Comparison of ENCODE assay signal across 9 mouse cellular contexts in the genomic region with DNA sequence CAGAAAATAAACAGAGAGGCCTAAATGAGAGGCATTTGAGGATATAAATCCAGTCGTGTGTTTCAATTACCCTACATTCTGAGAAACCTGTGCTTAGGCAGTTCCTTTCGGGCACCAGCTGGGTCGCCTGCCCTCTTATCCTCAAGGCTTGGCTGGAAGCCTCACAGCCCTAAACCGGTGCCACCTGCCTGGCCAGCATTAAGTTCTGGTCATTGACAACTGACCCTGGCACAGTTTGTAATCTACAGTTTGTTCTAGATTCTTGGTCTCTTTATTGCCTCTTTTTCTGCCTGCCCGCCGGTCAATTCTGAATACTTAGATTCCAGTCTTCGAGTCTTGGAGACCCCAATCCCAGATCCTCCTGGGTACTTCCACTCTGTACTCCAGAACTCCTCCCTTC. TPM values are rescaled to one million over a fixed set of nuclear protein-coding genes. Genes with fewer than 3 reads are reported as not detected.
DNase-seq lines count a peak whose midpoint lies in the region; ATAC-seq and TF ChIP-seq lines count a peak whose summit lies in the region.
"Had no signal": no experiment of that assay in that cellular context is flagged by ENCODE, and none has a peak within 500 bp of the region (broad histone marks: within the 10 kb centered on the region; RNA-seq: fewer than 3 reads in every experiment).

No protein-coding gene starts in this region.

- H3K4me1 ChIP-seq in G1E (ENCODE audit: insufficient read depth, low read depth, low read length), result peaks cover 43% of the 10 kb centered on the region
- peaks cover 18% of the 10 kb centered on the region for H3K4me1 ChIP-seq in hindbrain, embryonic 13.5 days (replicated peaks)
- H3K4me1 ChIP-seq in liver, embryonic 11.5 days (replicated peaks; ENCODE audit: control insufficient read depth, insufficient read depth, low read length), result peaks cover 18% of the 10 kb centered on the region
- peaks cover 13% of the 10 kb centered on the region for H3K4me1 ChIP-seq in stomach, embryonic 14.5 days (ENCODE audit: control insufficient read depth, insufficient read depth, low read length)

- H3K4me2 ChIP-seq in hindbrain, embryonic 13.5 days, result peak overlapping the region; percentile 89
- H3K4me2 ChIP-seq in liver, embryonic 11.5 days, result peak overlapping the region; percentile 89
- peak overlapping the region; percentile 83 for H3K4me2 ChIP-seq in stomach, embryonic 14.5 days (replicated peaks; ENCODE audit: low read depth, low read length)

- peak; percentile 21 for DNase-seq in gastrocnemius, postnatal 14 days
- DNase-seq in gastrocnemius, adult 8-10 months (ENCODE audit: low spot score in 2 of 2), result no peak
- DNase-seq in G1E (ENCODE audit: low spot score), result no peak
- DNase-seq in liver, embryonic 11.5 days (ENCODE audit: low spot score), result no peak
- no peak for DNase-seq in layer of hippocampus, postnatal 10 days (ENCODE audit: low spot score in 2 of 2)
- DNase-seq in urinary bladder, postnatal 36 days (ENCODE audit: low spot score in 2 of 2), result no peak

- H3K9ac ChIP-seq in hindbrain, embryonic 13.5 days, result peak overlapping the region; percentile 89
- peak overlapping the region; percentile 92 for H3K9ac ChIP-seq in liver, embryonic 11.5 days (ENCODE audit: low read depth, low read length)
- peak overlapping the region; percentile 73 for H3K9ac ChIP-seq in stomach, embryonic 14.5 days (replicated peaks; ENCODE audit: low read depth, low read length)

- H3K27me3 ChIP-seq in G1E (ENCODE audit: insufficient read depth, low read length), result no peaks in the 10 kb centered on the region
- no peaks in the 10 kb centered on the region for H3K27me3 ChIP-seq in hindbrain, embryonic 13.5 days
- no peaks in the 10 kb centered on the region for H3K27me3 ChIP-seq in liver, embryonic 11.5 days (replicated peaks; ENCODE audit: control insufficient read depth, insufficient read depth, low read length)
- no peaks in the 10 kb centered on the region for H3K27me3 ChIP-seq in stomach, embryonic 14.5 days (ENCODE audit: control insufficient read depth, insufficient read depth, low read length)
- H3K27me3 ChIP-seq: Patski had no signal

- WGBS in hindbrain, embryonic 13.5 days, result 24% methylated on average over 7 of the region's 7 CpGs
- WGBS in liver, embryonic 11.5 days, result 12% methylated on average over 7 of the region's 7 CpGs
- WGBS in stomach, embryonic 14.5 days, result 13% methylated on average over 7 of the region's 7 CpGs

- TF ChIP-seq CTCF in G1E (IDR thresholded peaks at IDR 0.05; ENCODE audit: low read depth, low read length), result no peak

- intact Hi-C loops in gastrocnemius, postnatal 14 days (cut with DNase I; ENCODE audit: low total_unique reads), result no loop called here

- H3K27ac ChIP-seq in hindbrain, embryonic 13.5 days, result 0 out of 2 replicates have a peak overlapping the region, but pooled peaks have one; percentile 89
- peak overlapping the region; percentile 80; the same call in 1 of the 2 replicates for H3K27ac ChIP-seq in liver, embryonic 11.5 days (ENCODE audit: low read depth, low read length)
- H3K27ac ChIP-seq in stomach, embryonic 14.5 days (ENCODE audit: low read length), result peak overlapping the region; percentile 63; the same call in 1 of the 2 replicates

- ATAC-seq in G1E (ENCODE audit: extremely low read depth, insufficient number of reproducible peaks, low FRiP score, poor library complexity, severe bottlenecking), result no peak
- ATAC-seq in hindbrain, embryonic 13.5 days (ENCODE audit: low FRiP score), result no peak
- no peak for ATAC-seq in liver, embryonic 11.5 days (replicated peaks; ENCODE audit: low FRiP score)
- no peak for ATAC-seq in stomach, embryonic 14.5 days (ENCODE audit: insufficient number of reproducible peaks, insufficient read depth, low FRiP score, low read depth)

- no peaks in the 10 kb centered on the region for H3K9me3 ChIP-seq in G1E (replicated peaks)
- no peaks in the 10 kb centered on the region for H3K9me3 ChIP-seq in hindbrain, embryonic 13.5 days
- no peaks in the 10 kb centered on the region for H3K9me3 ChIP-seq in liver, embryonic 11.5 days (ENCODE audit: control insufficient read depth, low read length)
- no peaks in the 10 kb centered on the region for H3K9me3 ChIP-seq in stomach, embryonic 14.5 days (ENCODE audit: control insufficient read depth, low read depth, low read length)

- peak overlapping the region; percentile 93 for H3K4me3 ChIP-seq in G1E (ENCODE audit: low read depth, low read length)
- H3K4me3 ChIP-seq in hindbrain, embryonic 13.5 days, result peak overlapping the region; percentile 77
- H3K4me3 ChIP-seq in liver, embryonic 11.5 days (ENCODE audit: low read depth, low read length), result peak overlapping the region; percentile 80
- peak overlapping the region; percentile 92 for H3K4me3 ChIP-seq in stomach, embryonic 14.5 days (ENCODE audit: low read depth, low read length)

- H3K36me3 ChIP-seq in G1E (replicated peaks), result peaks cover 42% of the 10 kb centered on the region
- peaks cover under 1% of the 10 kb centered on the region; the same call in 1 of the 2 replicates for H3K36me3 ChIP-seq in hindbrain, embryonic 13.5 days
- H3K36me3 ChIP-seq in liver, embryonic 11.5 days (ENCODE audit: control insufficient read depth, insufficient read depth, low read length), result no peaks in the 10 kb centered on the region; the same call in 1 of the 2 replicates
- H3K36me3 ChIP-seq in stomach, embryonic 14.5 days (ENCODE audit: control insufficient read depth, insufficient read depth, low read length), result no peaks in the 10 kb centered on the region; the same call in 1 of the 2 replicates

RNA-seq across cellular contexts. Expression of a gene that starts 10.7 kb away (rescaled TPM):
- 10 to 100 TPM in 1 of 2 experiments, 1 to 10 TPM in 1; 6.7 to 11.1 TPM for total RNA-seq in gastrocnemius, postnatal 14 days (2021)
- 1 to 10 TPM; 4.2 to 5.8 (median 4.7) TPM for total RNA-seq in gastrocnemius, adult 8-10 months (2022)
- total RNA-seq in G1E (2014; fragmentation: Nextera tagmentation), result 14.7 and 22.9 TPM in 2 replicates
- total RNA-seq in G1E (2017), result 12.8 and 13.6 TPM in 2 replicates
- 81.4 and 145 TPM in 2 replicates for polyA plus RNA-seq in G1E (2012)
- 14.5 and 16.4 TPM in 2 replicates for polyA plus RNA-seq in hindbrain, embryonic 13.5 days (2015; fragmentation: Nextera tagmentation; extraction: Ambion mirVana)
- 46.2 and 47.1 TPM in 2 replicates for polyA plus RNA-seq in liver, embryonic 11.5 days (2014; fragmentation: Nextera tagmentation; extraction: Ambion mirVana)
- 25.9 and 27.1 TPM in 2 replicates for polyA plus RNA-seq in stomach, embryonic 14.5 days (2014; fragmentation: Nextera tagmentation; extraction: Ambion mirVana)
- total RNA-seq in layer of hippocampus, postnatal 10 days (2021), result 10 to 100 TPM; 17.1 to 17.2 TPM

RNA-seq across cellular contexts. Expression of a gene that starts 19.6 kb away (rescaled TPM):
- total RNA-seq in gastrocnemius, postnatal 14 days (2021), result 10 to 100 TPM; 21.3 to 23.9 TPM
- total RNA-seq in gastrocnemius, adult 8-10 months (2022), result 10 to 100 TPM; 17.0 to 22.2 (median 20.8) TPM
- total RNA-seq in G1E (2014; fragmentation: Nextera tagmentation) (68.7 and 71.2 TPM in 2 replicates), G1E (2017) (31.7 and 32.5 TPM in 2 replicates)
- polyA plus RNA-seq in G1E (2012), result 105 and 129 TPM in 2 replicates
- polyA plus RNA-seq in hindbrain, embryonic 13.5 days (2015; fragmentation: Nextera tagmentation; extraction: Ambion mirVana), result 74.9 and 81.9 TPM in 2 replicates
- 83.4 and 84.5 TPM in 2 replicates for polyA plus RNA-seq in liver, embryonic 11.5 days (2014; fragmentation: Nextera tagmentation; extraction: Ambion mirVana)
- polyA plus RNA-seq in stomach, embryonic 14.5 days (2014; fragmentation: Nextera tagmentation; extraction: Ambion mirVana), result 78.6 and 80.8 TPM in 2 replicates
- 10 to 100 TPM; 86.8 to 92.1 TPM for total RNA-seq in layer of hippocampus, postnatal 10 days (2021)

RNA-seq across cellular contexts. Expression of a gene that starts 27.6 kb away (rescaled TPM):
- total RNA-seq in gastrocnemius, postnatal 14 days (2021), result 10 to 100 TPM; 10.2 to 16.1 TPM
- 1 to 10 TPM; 3.3 to 6.6 (median 6.1) TPM for total RNA-seq in gastrocnemius, adult 8-10 months (2022)
- total RNA-seq in G1E (2014; fragmentation: Nextera tagmentation) (not detected in 2 replicates), G1E (2017) (0.06 and 0.98 TPM in 2 replicates)
- 0.35 and 0.39 TPM in 2 replicates for polyA plus RNA-seq in G1E (2012)
- 41.8 and 50.5 TPM in 2 replicates for polyA plus RNA-seq in hindbrain, embryonic 13.5 days (2015; fragmentation: Nextera tagmentation; extraction: Ambion mirVana)
- polyA plus RNA-seq in liver, embryonic 11.5 days (2014; fragmentation: Nextera tagmentation; extraction: Ambion mirVana), result 13.4 and 14.2 TPM in 2 replicates
- polyA plus RNA-seq in stomach, embryonic 14.5 days (2014; fragmentation: Nextera tagmentation; extraction: Ambion mirVana), result 28.2 and 28.4 TPM in 2 replicates
- total RNA-seq in layer of hippocampus, postnatal 10 days (2021), result 10 to 100 TPM; 34.7 to 40.3 TPM

RNA-seq across cellular contexts. Expression of a gene that starts 46.9 kb away (rescaled TPM):
- 10 to 100 TPM; 46.8 to 49.3 TPM for total RNA-seq in gastrocnemius, postnatal 14 days (2021)
- total RNA-seq in gastrocnemius, adult 8-10 months (2022), result 10 to 100 TPM; 17.4 to 26.6 (median 20.5) TPM
- total RNA-seq in G1E (2014; fragmentation: Nextera tagmentation) (4.4 and 6.4 TPM in 2 replicates), G1E (2017) (0.76 and 0.93 TPM in 2 replicates)
- polyA plus RNA-seq in G1E (2012), result 5.3 and 6.3 TPM in 2 replicates
- 29.0 and 29.2 TPM in 2 replicates for polyA plus RNA-seq in hindbrain, embryonic 13.5 days (2015; fragmentation: Nextera tagmentation; extraction: Ambion mirVana)
- polyA plus RNA-seq in liver, embryonic 11.5 days (2014; fragmentation: Nextera tagmentation; extraction: Ambion mirVana), result 39.2 and 40.1 TPM in 2 replicates
- polyA plus RNA-seq in stomach, embryonic 14.5 days (2014; fragmentation: Nextera tagmentation; extraction: Ambion mirVana), result 49.1 and 54.5 TPM in 2 replicates
- total RNA-seq in layer of hippocampus, postnatal 10 days (2021), result 10 to 100 TPM; 25.9 to 28.2 TPM

RNA-seq across cellular contexts. Expression of a gene that starts 47.5 kb away (rescaled TPM):
- total RNA-seq in gastrocnemius, postnatal 14 days (2021), result not detected
- total RNA-seq in gastrocnemius, adult 8-10 months (2022), result not detected
- not detected in 2 replicates for total RNA-seq in G1E (2014; fragmentation: Nextera tagmentation)
- total RNA-seq in G1E (2017), result 0.17 TPM in 1 of 2 replicates, not detected in the other
- not detected in 2 replicates for polyA plus RNA-seq in G1E (2012)
- polyA plus RNA-seq in hindbrain, embryonic 13.5 days (2015; fragmentation: Nextera tagmentation; extraction: Ambion mirVana), result 3.3 and 3.7 TPM in 2 replicates
- polyA plus RNA-seq in liver, embryonic 11.5 days (2014; fragmentation: Nextera tagmentation; extraction: Ambion mirVana), result 0.22 TPM in 1 of 2 replicates, not detected in the other
- polyA plus RNA-seq in stomach, embryonic 14.5 days (2014; fragmentation: Nextera tagmentation; extraction: Ambion mirVana), result 0.67 and 0.77 TPM in 2 replicates
- 1 to 10 TPM; 2.1 to 3.2 TPM for total RNA-seq in layer of hippocampus, postnatal 10 days (2021)
- polyA plus RNA-seq: Patski had no signal
